Mouse (Mus musculus) left cerebral cortex, adult 18-20 months (tissue): ENCODE results near the gene Adtrp. TPM values are rescaled to one million over a fixed set of nuclear protein-coding genes. Genes with fewer than 3 reads are reported as not detected.

Experiments used
- total RNA-seq, 2 experiments: library from RNA; stranded (reverse); gene quantifications; 2 replicates each; pipeline ENCODE4 v1.2.3; 2021

Gene Adtrp
- total RNA-seq, 2 experiments from 2014 or later: not detected

Other genes with a start within 250 kb of the Adtrp start
- 10 to 100 TPM; 90.5 to 94.0 TPM for gene Tmem170b, start 241.8 kb downstream of the Adtrp start, total RNA-seq
- gene Hivep1, start 204.3 kb upstream of the Adtrp start, total RNA-seq: 10 to 100 TPM; 69.0 to 78.6 TPM